Mouse (Mus musculus): ENCODE results near the gene Vnn3. TPM values are rescaled to one million over a fixed set of nuclear protein-coding genes. Genes with fewer than 3 reads are reported as not detected.

The Vnn3 gene
- polyA plus RNA-seq, 1 experiment from 2014 or later: not detected

DNA sequence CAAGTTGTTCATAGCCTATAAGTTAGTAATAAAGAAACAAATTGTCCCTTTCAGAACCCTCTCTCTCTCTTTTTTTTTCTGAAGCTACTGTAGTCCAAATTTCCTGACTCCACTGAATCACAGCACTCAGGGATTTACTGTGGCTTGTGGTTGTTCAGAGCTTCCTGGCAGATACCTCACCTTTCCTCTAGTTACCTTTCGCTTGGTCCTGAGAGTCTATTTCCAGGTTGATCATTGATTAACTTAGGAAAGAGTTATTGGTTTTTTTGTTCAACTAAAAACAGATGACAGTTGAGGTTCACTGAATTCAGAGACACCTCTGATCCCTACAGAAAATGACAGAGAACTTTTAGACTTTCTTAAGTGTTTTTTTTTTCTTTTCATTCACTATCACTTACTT lies 33.6 kb downstream of the Vnn3 start:
- WGBS: 89% methylated on average over 1 of the region's 1 CpGs
- no peak overlapping the region for H3K4me2 ChIP-seq (ENCODE audit: low read length)
- no peak overlapping the region for H3K9ac ChIP-seq (replicated peaks; ENCODE audit: low read depth, low read length)
- H3K4me1 ChIP-seq (replicated peaks; ENCODE audit: control insufficient read depth, insufficient read depth, low read length): no peaks in the 10 kb centered on the region
- H3K4me3 ChIP-seq (replicated peaks; ENCODE audit: low read length): no peak overlapping the region
- H3K27ac ChIP-seq (ENCODE audit: low read length): no peak overlapping the region
- H3K27me3 ChIP-seq (replicated peaks; ENCODE audit: control insufficient read depth, insufficient read depth, low read length): no peaks in the 10 kb centered on the region
- no peak for ATAC-seq
- H3K36me3 ChIP-seq (ENCODE audit: control insufficient read depth, insufficient read depth): no peaks in the 10 kb centered on the region
- H3K9me3 ChIP-seq (ENCODE audit: control insufficient read depth, low read length): no peaks in the 10 kb centered on the region

DNA sequence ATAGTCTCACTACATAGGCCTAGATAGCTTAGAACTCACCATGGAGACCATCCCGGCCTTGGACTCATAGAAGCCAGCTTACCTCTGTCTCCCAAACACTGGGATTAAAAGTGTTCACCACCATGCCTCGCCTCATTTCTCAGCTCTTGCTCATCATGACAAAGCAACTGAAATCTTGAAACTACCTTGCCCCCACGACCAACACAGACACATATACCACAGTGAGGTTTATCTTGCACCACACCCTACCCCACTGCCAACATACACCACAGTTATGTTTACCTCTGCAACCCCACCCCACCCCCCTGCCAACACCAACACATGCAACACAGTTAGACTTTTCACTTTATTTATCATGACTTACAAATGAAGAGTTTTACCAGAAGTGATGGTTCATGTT lies 34.8 kb downstream of the Vnn3 start:
- Histone ChIP-seq H3K4me2 (ENCODE audit: low read length) (no peak overlapping the region), H3K9me3 (ENCODE audit: control insufficient read depth, low read length) (no peaks in the 10 kb centered on the region)
- no peak for ATAC-seq

DNA sequence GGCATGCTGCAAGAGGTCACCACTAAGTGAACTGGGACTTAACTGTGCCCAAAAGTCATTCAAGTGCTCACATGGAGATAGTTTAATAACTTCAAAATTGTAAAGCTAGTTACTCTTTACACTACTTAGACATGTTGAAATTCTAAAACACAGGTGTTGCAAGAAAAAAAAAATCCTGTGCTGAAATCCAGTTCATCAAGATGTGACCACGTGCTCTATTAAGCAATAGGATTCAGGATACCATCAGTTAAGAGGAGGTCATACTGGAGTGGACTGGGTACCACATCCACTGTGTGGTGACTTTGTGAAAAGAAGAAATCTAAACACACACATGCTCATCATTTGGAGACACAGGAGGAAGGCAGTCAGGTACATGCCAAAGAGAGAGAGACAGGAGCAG lies 41.7 kb downstream of the Vnn3 start:
- WGBS: 87% methylated on average over 1 of the region's 1 CpGs
- Histone ChIP-seq H3K9ac (replicated peaks; ENCODE audit: low read depth, low read length) (no peak overlapping the region), H3K36me3 (ENCODE audit: control insufficient read depth, insufficient read depth) (no peaks in the 10 kb centered on the region), H3K27me3 (replicated peaks; ENCODE audit: control insufficient read depth, insufficient read depth, low read length) (no peaks in the 10 kb centered on the region), H3K9me3 (ENCODE audit: control insufficient read depth, low read length) (no peaks in the 10 kb centered on the region), H3K4me2 (ENCODE audit: low read length) (no peak overlapping the region), H3K4me1 (replicated peaks; ENCODE audit: control insufficient read depth, insufficient read depth, low read length) (no peaks in the 10 kb centered on the region), H3K27ac (ENCODE audit: low read length) (no peak overlapping the region), H3K4me3 (replicated peaks; ENCODE audit: low read length) (no peak overlapping the region)
- no peak for ATAC-seq

More for the DNA sequence above, 34.8 kb downstream of the Vnn3 start:
- Histone ChIP-seq H3K9ac (replicated peaks; ENCODE audit: low read depth, low read length) (no peak overlapping the region), H3K4me1 (replicated peaks; ENCODE audit: control insufficient read depth, insufficient read depth, low read length) (no peaks in the 10 kb centered on the region), H3K27ac (ENCODE audit: low read length) (no peak overlapping the region), H3K27me3 (replicated peaks; ENCODE audit: control insufficient read depth, insufficient read depth, low read length) (no peaks in the 10 kb centered on the region), H3K36me3 (ENCODE audit: control insufficient read depth, insufficient read depth) (no peaks in the 10 kb centered on the region), H3K4me3 (replicated peaks; ENCODE audit: low read length) (no peak overlapping the region)
- 80% methylated on average over 3 of the region's 3 CpGs for WGBS

DNA sequence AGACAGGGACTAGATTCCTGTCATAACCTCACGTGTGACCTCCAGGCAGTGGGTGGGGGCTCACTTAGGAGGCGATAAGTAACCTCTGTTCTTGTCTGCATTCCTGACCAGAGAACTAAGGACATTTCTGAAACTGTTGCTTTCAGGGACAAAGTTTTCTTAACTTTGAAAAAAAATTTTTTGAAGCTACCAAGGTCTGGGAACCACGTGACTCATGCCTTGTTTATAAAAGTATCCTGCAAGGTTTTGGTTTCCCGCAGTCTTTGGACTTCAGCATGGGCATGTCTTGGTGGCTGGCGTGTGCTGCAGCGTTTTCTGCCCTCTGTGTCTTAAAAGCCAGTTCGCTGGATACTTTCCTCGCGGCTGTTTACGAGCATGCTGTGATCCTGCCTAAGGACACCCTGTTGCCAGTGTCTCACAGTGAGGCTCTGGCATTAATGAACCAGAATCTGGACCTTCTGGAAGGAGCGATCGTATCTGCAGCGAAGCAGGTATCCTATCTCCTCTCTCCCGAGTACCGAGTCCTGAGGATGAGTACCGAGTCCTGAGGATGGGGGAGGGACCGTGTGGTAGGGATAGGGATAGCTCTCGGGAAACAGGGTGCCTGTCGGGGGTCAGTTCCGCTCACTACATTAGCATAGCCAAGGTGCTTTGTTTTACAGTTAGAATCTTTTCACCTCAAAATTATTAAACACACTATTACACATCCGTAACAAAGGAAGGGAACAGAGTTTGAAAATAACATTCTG lies 43.5 kb downstream of the Vnn3 start, which contains the start of gene Vnn1:
Vnn1 (plus strand) TSS at position 88 of the 749 bp plus-strand sequence.
- 45% methylated on average over 21 of the region's 21 CpGs for WGBS
- ATAC-seq: no peak
- H3K4me2 ChIP-seq (ENCODE audit: low read length): peak within 1 kb of the TSS; percentile 29
- no peaks in the 10 kb centered on the region for H3K9me3 ChIP-seq (ENCODE audit: control insufficient read depth, low read length)
- H3K27ac ChIP-seq (ENCODE audit: low read length): no peak within 1 kb of the TSS
- H3K4me3 ChIP-seq (replicated peaks; ENCODE audit: low read length): no peak within 1 kb of the TSS
- H3K9ac ChIP-seq (replicated peaks; ENCODE audit: low read depth, low read length): no peak within 1 kb of the TSS
- no peaks in the 10 kb centered on the region for H3K36me3 ChIP-seq (ENCODE audit: control insufficient read depth, insufficient read depth)
- H3K4me1 ChIP-seq (replicated peaks; ENCODE audit: control insufficient read depth, insufficient read depth, low read length): no peaks in the 10 kb centered on the region
- no peaks in the 10 kb centered on the region for H3K27me3 ChIP-seq (replicated peaks; ENCODE audit: control insufficient read depth, insufficient read depth, low read length)

DNA sequence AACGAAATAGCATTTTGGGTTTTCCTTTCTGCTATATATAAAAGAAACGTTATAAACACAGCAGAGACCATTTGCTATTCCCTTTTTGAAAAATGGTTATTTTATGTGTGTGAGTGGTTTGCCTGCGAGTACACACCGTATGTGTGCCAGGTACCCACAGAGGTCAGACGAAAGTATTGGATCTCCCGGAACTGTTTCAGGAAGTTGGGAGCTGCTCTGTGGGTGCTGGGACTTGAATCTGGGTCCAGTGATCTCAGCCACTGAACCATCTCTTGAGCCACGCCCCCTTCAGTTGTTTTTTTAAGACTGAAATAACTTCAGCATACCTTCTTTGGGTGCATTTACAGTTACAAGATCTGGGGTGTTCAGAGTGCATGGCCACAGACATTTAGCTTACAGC lies 44.1 kb downstream of the Vnn3 start:
- Histone ChIP-seq H3K9ac (replicated peaks; ENCODE audit: low read depth, low read length) (no peak overlapping the region), H3K4me1 (replicated peaks; ENCODE audit: control insufficient read depth, insufficient read depth, low read length) (no peaks in the 10 kb centered on the region), H3K36me3 (ENCODE audit: control insufficient read depth, insufficient read depth) (no peaks in the 10 kb centered on the region), H3K4me2 (ENCODE audit: low read length) (no peak overlapping the region), H3K4me3 (replicated peaks; ENCODE audit: low read length) (no peak overlapping the region), H3K27me3 (replicated peaks; ENCODE audit: control insufficient read depth, insufficient read depth, low read length) (no peaks in the 10 kb centered on the region), H3K9me3 (ENCODE audit: control insufficient read depth, low read length) (no peaks in the 10 kb centered on the region), H3K27ac (ENCODE audit: low read length) (no peak overlapping the region)
- no peak for ATAC-seq
- WGBS: 89% methylated on average over 7 of the region's 7 CpGs

DNA sequence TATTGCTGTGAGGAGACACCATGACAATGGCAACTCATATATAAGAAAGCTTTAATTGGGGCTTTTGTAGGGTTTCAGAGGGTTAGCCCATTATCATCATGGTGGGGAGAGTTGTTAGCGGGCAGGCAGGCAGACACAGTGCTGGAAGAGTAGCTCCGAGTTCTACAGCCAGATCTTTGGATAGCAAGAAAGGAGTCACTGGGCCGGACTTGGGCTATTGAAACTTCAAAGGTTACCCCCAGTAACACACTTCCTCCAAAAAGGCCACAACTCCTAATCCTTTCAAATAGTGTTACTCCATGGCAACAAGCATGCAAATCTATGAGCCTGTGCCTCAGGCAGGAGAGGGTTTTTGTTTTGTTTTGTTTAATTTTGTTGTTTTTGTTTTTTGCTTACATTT lies 49.9 kb downstream of the Vnn3 start:
- Histone ChIP-seq H3K27me3 (replicated peaks; ENCODE audit: control insufficient read depth, insufficient read depth, low read length) (no peaks in the 10 kb centered on the region), H3K4me2 (ENCODE audit: low read length) (no peak overlapping the region), H3K27ac (ENCODE audit: low read length) (no peak overlapping the region), H3K4me1 (replicated peaks; ENCODE audit: control insufficient read depth, insufficient read depth, low read length) (no peaks in the 10 kb centered on the region; the same call in 1 of the 2 replicates), H3K36me3 (ENCODE audit: control insufficient read depth, insufficient read depth) (no peaks in the 10 kb centered on the region), H3K4me3 (replicated peaks; ENCODE audit: low read length) (no peak overlapping the region), H3K9ac (replicated peaks; ENCODE audit: low read depth, low read length) (no peak overlapping the region), H3K9me3 (ENCODE audit: control insufficient read depth, low read length) (no peaks in the 10 kb centered on the region)
- 13% methylated on average over 3 of the region's 3 CpGs for WGBS
- ATAC-seq: peak; percentile 78

DNA sequence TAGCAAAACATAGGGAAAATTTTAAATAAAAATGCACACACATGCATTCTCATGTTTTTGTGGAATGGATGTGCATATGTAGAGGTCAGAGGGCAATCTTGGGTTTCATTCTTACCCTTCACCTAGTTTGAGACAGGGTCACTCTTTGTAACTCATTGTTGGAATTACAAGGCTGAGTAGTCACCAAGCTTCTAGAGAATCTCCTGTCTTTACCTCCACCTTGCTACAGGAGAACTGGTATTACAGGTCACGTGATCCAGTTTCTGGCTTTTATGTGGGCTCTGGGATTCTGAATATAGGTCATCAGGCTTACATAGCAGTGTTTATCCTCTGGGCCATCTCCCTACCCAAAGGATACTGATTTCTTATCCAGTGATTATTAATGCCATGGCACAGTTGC lies 54.4 kb downstream of the Vnn3 start:
- WGBS: 97% methylated on average over 1 of the region's 1 CpGs
- Histone ChIP-seq H3K27me3 (replicated peaks; ENCODE audit: control insufficient read depth, insufficient read depth, low read length) (no peaks in the 10 kb centered on the region), H3K27ac (ENCODE audit: low read length) (no peak overlapping the region), H3K4me2 (ENCODE audit: low read length) (no peak overlapping the region), H3K4me1 (replicated peaks; ENCODE audit: control insufficient read depth, insufficient read depth, low read length) (no peaks in the 10 kb centered on the region; the same call in 1 of the 2 replicates), H3K36me3 (ENCODE audit: control insufficient read depth, insufficient read depth) (no peaks in the 10 kb centered on the region), H3K9ac (replicated peaks; ENCODE audit: low read depth, low read length) (no peak overlapping the region), H3K9me3 (ENCODE audit: control insufficient read depth, low read length) (no peaks in the 10 kb centered on the region), H3K4me3 (replicated peaks; ENCODE audit: low read length) (no peak overlapping the region)
- ATAC-seq: no peak

Other genes with a start within 250 kb of the Vnn3 start
- 105 and 109 TPM in 2 replicates for gene Rps12, start 64.2 kb upstream of the Vnn3 start, polyA plus RNA-seq (2015; fragmentation: Nextera tagmentation; extraction: Ambion mirVana)
- 20.8 and 21.2 TPM in 2 replicates for gene Slc18b1, start 54.5 kb upstream of the Vnn3 start, polyA plus RNA-seq (2015; fragmentation: Nextera tagmentation; extraction: Ambion mirVana)
- 0.11 and 0.36 TPM in 2 replicates for gene Vnn1, start 43.2 kb downstream of the Vnn3 start, polyA plus RNA-seq (2015; fragmentation: Nextera tagmentation; extraction: Ambion mirVana)
- gene Taar1, start 68.9 kb downstream of the Vnn3 start, polyA plus RNA-seq (2015; fragmentation: Nextera tagmentation; extraction: Ambion mirVana): not detected in 2 replicates
- gene Taar2, start 87.1 kb downstream of the Vnn3 start, polyA plus RNA-seq (2015; fragmentation: Nextera tagmentation; extraction: Ambion mirVana): not detected in 2 replicates
- gene Taar3, start 98.1 kb downstream of the Vnn3 start, polyA plus RNA-seq (2015; fragmentation: Nextera tagmentation; extraction: Ambion mirVana): not detected in 2 replicates
- gene Taar4, start 109.0 kb downstream of the Vnn3 start, polyA plus RNA-seq (2015; fragmentation: Nextera tagmentation; extraction: Ambion mirVana): not detected in 2 replicates
- gene Taar5, start 119.2 kb downstream of the Vnn3 start, polyA plus RNA-seq (2015; fragmentation: Nextera tagmentation; extraction: Ambion mirVana): not detected in 2 replicates
- gene Taar6, start 134.2 kb downstream of the Vnn3 start, polyA plus RNA-seq (2015; fragmentation: Nextera tagmentation; extraction: Ambion mirVana): not detected in 2 replicates
- gene Taar7a, start 142.0 kb downstream of the Vnn3 start, polyA plus RNA-seq (2015; fragmentation: Nextera tagmentation; extraction: Ambion mirVana): not detected in 2 replicates
- not detected in 2 replicates for gene Taar7b, start 148.5 kb downstream of the Vnn3 start, polyA plus RNA-seq (2015; fragmentation: Nextera tagmentation; extraction: Ambion mirVana)
- not detected in 2 replicates for gene Taar7d, start 175.8 kb downstream of the Vnn3 start, polyA plus RNA-seq (2015; fragmentation: Nextera tagmentation; extraction: Ambion mirVana)
- gene Taar7e, start 186.2 kb downstream of the Vnn3 start, polyA plus RNA-seq (2015; fragmentation: Nextera tagmentation; extraction: Ambion mirVana): not detected in 2 replicates
- gene Taar7f, start 198.0 kb downstream of the Vnn3 start, polyA plus RNA-seq (2015; fragmentation: Nextera tagmentation; extraction: Ambion mirVana): not detected in 2 replicates
- gene Taar8a, start 225.0 kb downstream of the Vnn3 start, polyA plus RNA-seq (2015; fragmentation: Nextera tagmentation; extraction: Ambion mirVana): not detected in 2 replicates
- gene Taar8b, start 240.8 kb downstream of the Vnn3 start, polyA plus RNA-seq (2015; fragmentation: Nextera tagmentation; extraction: Ambion mirVana): not detected in 2 replicates